Comparison of ENCODE assay signal across 7 mouse cellular contexts in genomic region chr11:70001865-70002264, GRCm38 (mm10). TPM values are rescaled to one million over a fixed set of nuclear protein-coding genes. Genes with fewer than 3 reads are reported as not detected.
A peak's percentile ranks its signal among the peaks of the same experiment; 100 is the strongest.
DNase-seq lines count a peak whose midpoint lies in the region; ATAC-seq and TF ChIP-seq lines count a peak whose summit lies in the region.

No protein-coding gene starts in this region.

- H3K36me3 ChIP-seq in embryonic facial prominence, embryonic 12.5 days: peaks cover 50% of the 10 kb centered on the region
- H3K36me3 ChIP-seq in hindbrain, postnatal 0 days (ENCODE audit: insufficient read depth, low read length): peaks cover 31% of the 10 kb centered on the region

- no peak for ATAC-seq in embryonic facial prominence, embryonic 12.5 days (ENCODE audit: insufficient number of reproducible peaks, insufficient read depth, low FRiP score, low TSS enrichment)
- no peak for ATAC-seq in hindbrain, postnatal 0 days

- H3K9me3 ChIP-seq in embryonic facial prominence, embryonic 12.5 days: no peaks in the 10 kb centered on the region
- H3K9me3 ChIP-seq in hindbrain, postnatal 0 days (ENCODE audit: low read length): no peaks in the 10 kb centered on the region

- no peaks in the 10 kb centered on the region for H3K27me3 ChIP-seq in embryonic facial prominence, embryonic 12.5 days
- H3K27me3 ChIP-seq in hindbrain, postnatal 0 days (ENCODE audit: insufficient read depth, low read length): no peaks in the 10 kb centered on the region

- H3K27ac ChIP-seq in embryonic facial prominence, embryonic 12.5 days: no peak overlapping the region
- no peak overlapping the region for H3K27ac ChIP-seq in hindbrain, postnatal 0 days

- TF ChIP-seq CTCF in hindbrain, postnatal 0 days (IDR thresholded peaks at IDR 0.05; ENCODE audit: low read depth): peak; percentile 76
- TF ChIP-seq CTCF in lung, adult 2 months (IDR thresholded peaks at IDR 0.05; ENCODE audit: insufficient read depth, low read length): 0 out of 2 replicates have a peak, but pooled peaks have one; percentile 5

- H3K9ac ChIP-seq in embryonic facial prominence, embryonic 12.5 days: peak overlapping the region; percentile 24; the same call in 1 of the 2 replicates
- H3K9ac ChIP-seq in hindbrain, postnatal 0 days (replicated peaks; ENCODE audit: low read length): no peak overlapping the region

- H3K4me3 ChIP-seq in embryonic facial prominence, embryonic 12.5 days: peak overlapping the region; percentile 81
- peak overlapping the region; percentile 67 for H3K4me3 ChIP-seq in hindbrain, postnatal 0 days (ENCODE audit: low read length)
- no peak overlapping the region for H3K4me3 ChIP-seq in lung, adult 2 months (replicated peaks; ENCODE audit: extremely low read depth, low read depth, low read length)

- DNase-seq in urinary bladder, postnatal 14 days (ENCODE audit: low spot score): peak; percentile 46
- DNase-seq in urinary bladder, adult 2 months (ENCODE audit: low spot score): no peak
- DNase-seq in hindbrain, postnatal 0 days (ENCODE audit: low spot score): peak; percentile 77
- DNase-seq in lung, adult 2 months: no peak
- DNase-seq in retina, postnatal 1 day: peak; percentile 75
- DNase-seq in ovary, adult 18-20 months (ENCODE audit: low spot score): no peak

- TF ChIP-seq POLR2A in lung, adult 2 months (IDR thresholded peaks at IDR 0.05; ENCODE audit: borderline replicate concordance, extremely low read depth, low read depth, low read length): no peak

- H3K4me1 ChIP-seq in embryonic facial prominence, embryonic 12.5 days: peaks cover 39% of the 10 kb centered on the region
- peaks cover 22% of the 10 kb centered on the region for H3K4me1 ChIP-seq in hindbrain, postnatal 0 days (ENCODE audit: insufficient read depth, low read length)
- peaks cover 9% of the 10 kb centered on the region for H3K4me1 ChIP-seq in lung, adult 2 months (ENCODE audit: control insufficient read depth, insufficient read depth, low read length)

- peak overlapping the region; percentile 93 for H3K4me2 ChIP-seq in embryonic facial prominence, embryonic 12.5 days (replicated peaks)
- peak overlapping the region; percentile 92 for H3K4me2 ChIP-seq in hindbrain, postnatal 0 days (ENCODE audit: low read depth, low read length)

RNA-seq across cellular contexts. Expression of gene Dvl2, which starts 1.5 kb away (rescaled TPM):
- 11.9 and 16.7 TPM in 2 replicates for polyA plus RNA-seq in urinary bladder, adult 2 months (2012; rRNA removed)
- 67.2 and 70.3 TPM in 2 replicates for polyA plus RNA-seq in embryonic facial prominence, embryonic 12.5 days (2016; fragmentation: Nextera tagmentation; extraction: Ambion mirVana)
- total RNA-seq in hindbrain, postnatal 0 days (2014; rRNA removed): 20.9 and 37.3 TPM in 2 replicates
- 18.1 and 19.3 TPM in 2 replicates for polyA plus RNA-seq in hindbrain, postnatal 0 days (2015; fragmentation: Nextera tagmentation; extraction: Ambion mirVana)
- 16.7 and 20.8 TPM in 2 replicates for polyA plus RNA-seq in lung, adult 2 months (2012; rRNA removed)

RNA-seq across cellular contexts. Expression of gene Phf23, which starts 6.3 kb away (rescaled TPM):
- polyA plus RNA-seq in urinary bladder, adult 2 months (2012; rRNA removed): 35.8 and 36.4 TPM in 2 replicates
- 95.1 and 99.1 TPM in 2 replicates for polyA plus RNA-seq in embryonic facial prominence, embryonic 12.5 days (2016; fragmentation: Nextera tagmentation; extraction: Ambion mirVana)
- total RNA-seq in hindbrain, postnatal 0 days (2014; rRNA removed): 34.3 and 47.9 TPM in 2 replicates
- polyA plus RNA-seq in hindbrain, postnatal 0 days (2015; fragmentation: Nextera tagmentation; extraction: Ambion mirVana): 44.0 and 46.0 TPM in 2 replicates
- polyA plus RNA-seq in lung, adult 2 months (2012; rRNA removed): 15.0 and 22.9 TPM in 2 replicates

RNA-seq across cellular contexts. Expression of gene Gabarap, which starts 10.9 kb away (rescaled TPM):
- 374 and 440 TPM in 2 replicates for polyA plus RNA-seq in urinary bladder, adult 2 months (2012; rRNA removed)
- 463 and 471 TPM in 2 replicates for polyA plus RNA-seq in embryonic facial prominence, embryonic 12.5 days (2016; fragmentation: Nextera tagmentation; extraction: Ambion mirVana)
- total RNA-seq in hindbrain, postnatal 0 days (2014; rRNA removed): 175 and 209 TPM in 2 replicates
- polyA plus RNA-seq in hindbrain, postnatal 0 days (2015; fragmentation: Nextera tagmentation; extraction: Ambion mirVana): 548 and 563 TPM in 2 replicates
- 333 and 615 TPM in 2 replicates for polyA plus RNA-seq in lung, adult 2 months (2012; rRNA removed)

RNA-seq across cellular contexts. Expression of gene Acadvl, which starts 13.3 kb away (rescaled TPM):
- polyA plus RNA-seq in urinary bladder, adult 2 months (2012; rRNA removed): 95.7 and 100 TPM in 2 replicates
- 66.8 and 70.4 TPM in 2 replicates for polyA plus RNA-seq in embryonic facial prominence, embryonic 12.5 days (2016; fragmentation: Nextera tagmentation; extraction: Ambion mirVana)
- total RNA-seq in hindbrain, postnatal 0 days (2014; rRNA removed): 44.4 and 47.2 TPM in 2 replicates
- polyA plus RNA-seq in hindbrain, postnatal 0 days (2015; fragmentation: Nextera tagmentation; extraction: Ambion mirVana): 65.2 and 75.2 TPM in 2 replicates
- polyA plus RNA-seq in lung, adult 2 months (2012; rRNA removed): 63.1 and 88.6 TPM in 2 replicates

RNA-seq across cellular contexts. Expression of gene Dlg4, which starts 14.9 kb away (rescaled TPM):
- polyA plus RNA-seq in urinary bladder, adult 2 months (2012; rRNA removed): 28.0 and 31.9 TPM in 2 replicates
- 12.6 and 14.9 TPM in 2 replicates for polyA plus RNA-seq in embryonic facial prominence, embryonic 12.5 days (2016; fragmentation: Nextera tagmentation; extraction: Ambion mirVana)
- 209 and 225 TPM in 2 replicates for total RNA-seq in hindbrain, postnatal 0 days (2014; rRNA removed)
- 18.8 and 22.4 TPM in 2 replicates for polyA plus RNA-seq in hindbrain, postnatal 0 days (2015; fragmentation: Nextera tagmentation; extraction: Ambion mirVana)
- 28.0 and 33.7 TPM in 2 replicates for polyA plus RNA-seq in lung, adult 2 months (2012; rRNA removed)

Comparison
In these comparisons a context has a peak if more than half of its experiments do, and no peak if none do; other contexts are left out.
1. DNase-seq: peak in urinary bladder, postnatal 14 days (single experiment), hindbrain, postnatal 0 days (single experiment) and retina, postnatal 1 day (single experiment); none in urinary bladder, adult 2 months (single experiment), lung, adult 2 months (single experiment) and ovary, adult 18-20 months (single experiment).